Mouse (Mus musculus): ENCODE data around the gene Hcn1. TPM values are rescaled to one million over a fixed set of nuclear protein-coding genes. Genes with fewer than 3 reads are reported as not detected.
A peak's percentile ranks its signal among the peaks of the same experiment; 100 is the strongest.

Hcn1 gene
- total and polyA plus RNA-seq, 2 experiments from 2014 or later = 1.1 to 5.2 TPM

GRCm38 (mm10) chr13:117744451-117744850, 142.3 kb downstream of the Hcn1 start:
- H3K4me1 ChIP-seq (ENCODE audit: insufficient read depth, low read length) = no peaks in the 10 kb centered on the region
- no peaks in the 10 kb centered on the region for H3K9me3 ChIP-seq (ENCODE audit: low read length)
- no peak for TF ChIP-seq CTCF (IDR thresholded peaks at IDR 0.05)
- H3K9ac ChIP-seq (replicated peaks; ENCODE audit: low read length, poor library complexity, severe bottlenecking) = no peak overlapping the region
- H3K36me3 ChIP-seq (ENCODE audit: insufficient read depth, low read length) = no peaks in the 10 kb centered on the region
- 88% methylated on average over 3 of the region's 3 CpGs for WGBS
- no peak for ATAC-seq (ENCODE audit: low FRiP score)
- H3K27me3 ChIP-seq (ENCODE audit: insufficient read depth, low read length) = no peaks in the 10 kb centered on the region
- no peak overlapping the region for H3K27ac ChIP-seq (ENCODE audit: low read depth, low read length)
- H3K4me2 ChIP-seq (ENCODE audit: low read depth, low read length, poor library complexity, severe bottlenecking) = no peak overlapping the region
- H3K4me3 ChIP-seq (ENCODE audit: low read depth, low read length) = no peak overlapping the region
- no peak for DNase-seq (ENCODE audit: low spot score)

GRCm38 (mm10) chr13:117745173-117745572, 143.1 kb downstream of the Hcn1 start:
- DNase-seq (ENCODE audit: low spot score) (no peak), ATAC-seq (ENCODE audit: low FRiP score) (no peak)
- no peak overlapping the region for H3K9ac ChIP-seq (replicated peaks; ENCODE audit: low read length, poor library complexity, severe bottlenecking)
- no peaks in the 10 kb centered on the region for H3K4me1 ChIP-seq (ENCODE audit: insufficient read depth, low read length)
- no peak for TF ChIP-seq CTCF (IDR thresholded peaks at IDR 0.05)
- no peak overlapping the region for H3K4me3 ChIP-seq (ENCODE audit: low read depth, low read length)
- no peaks in the 10 kb centered on the region for H3K9me3 ChIP-seq (ENCODE audit: low read length)
- no peak overlapping the region for H3K4me2 ChIP-seq (ENCODE audit: low read depth, low read length, poor library complexity, severe bottlenecking)
- no peaks in the 10 kb centered on the region for H3K36me3 ChIP-seq (ENCODE audit: insufficient read depth, low read length)
- WGBS = 82% methylated on average over 3 of the region's 3 CpGs
- no peak overlapping the region for H3K27ac ChIP-seq (ENCODE audit: low read depth, low read length)
- H3K27me3 ChIP-seq (ENCODE audit: insufficient read depth, low read length) = no peaks in the 10 kb centered on the region

- peak; percentile 80 for DNase-seq (ENCODE audit: low spot score)
- no peak for TF ChIP-seq CTCF (IDR thresholded peaks at IDR 0.05)
- WGBS = 74% methylated on average over 6 of the region's 6 CpGs
- ATAC-seq (ENCODE audit: low FRiP score) = no peak; the same call in 1 of the 2 replicates
- Histone ChIP-seq H3K9ac (replicated peaks; ENCODE audit: low read length, poor library complexity, severe bottlenecking) (no peak overlapping the region), H3K9me3 (ENCODE audit: low read length) (no peaks in the 10 kb centered on the region), H3K4me1 (ENCODE audit: insufficient read depth, low read length) (no peaks in the 10 kb centered on the region), H3K36me3 (ENCODE audit: insufficient read depth, low read length) (no peaks in the 10 kb centered on the region), H3K4me2 (ENCODE audit: low read depth, low read length, poor library complexity, severe bottlenecking) (no peak overlapping the region), H3K27me3 (ENCODE audit: insufficient read depth, low read length) (no peaks in the 10 kb centered on the region), H3K27ac (ENCODE audit: low read depth, low read length) (no peak overlapping the region), H3K4me3 (ENCODE audit: low read depth, low read length) (no peak overlapping the region)
Measured at GRCm38 (mm10) chr13:117765487-117765886, 163.4 kb downstream of the Hcn1 start.

- WGBS = 95% methylated on average over 2 of the region's 2 CpGs
- no peak for TF ChIP-seq CTCF (IDR thresholded peaks at IDR 0.05)
- H3K4me2 ChIP-seq (ENCODE audit: low read depth, low read length, poor library complexity, severe bottlenecking) = no peak overlapping the region
- H3K27me3 ChIP-seq (ENCODE audit: insufficient read depth, low read length) = no peaks in the 10 kb centered on the region
- no peaks in the 10 kb centered on the region for H3K9me3 ChIP-seq (ENCODE audit: low read length)
- H3K9ac ChIP-seq (replicated peaks; ENCODE audit: low read length, poor library complexity, severe bottlenecking) = no peak overlapping the region
- H3K36me3 ChIP-seq (ENCODE audit: insufficient read depth, low read length) = no peaks in the 10 kb centered on the region
- no peak overlapping the region for H3K27ac ChIP-seq (ENCODE audit: low read depth, low read length)
- no peak overlapping the region for H3K4me3 ChIP-seq (ENCODE audit: low read depth, low read length)
- H3K4me1 ChIP-seq (ENCODE audit: insufficient read depth, low read length) = no peaks in the 10 kb centered on the region
- ATAC-seq (ENCODE audit: low FRiP score) = no peak
- DNase-seq (ENCODE audit: low spot score) = peak; percentile 54
Measured at GRCm38 (mm10) chr13:117785376-117785775, 183.3 kb downstream of the Hcn1 start.

GRCm38 (mm10) chr13:117792861-117793260, 190.7 kb downstream of the Hcn1 start:
- no peak for ATAC-seq (ENCODE audit: low FRiP score)
- Histone ChIP-seq H3K9ac (replicated peaks; ENCODE audit: low read length, poor library complexity, severe bottlenecking) (no peak overlapping the region), H3K4me1 (ENCODE audit: insufficient read depth, low read length) (no peaks in the 10 kb centered on the region), H3K4me3 (ENCODE audit: low read depth, low read length) (no peak overlapping the region), H3K27ac (ENCODE audit: low read depth, low read length) (no peak overlapping the region), H3K27me3 (ENCODE audit: insufficient read depth, low read length) (no peaks in the 10 kb centered on the region), H3K36me3 (ENCODE audit: insufficient read depth, low read length) (no peaks in the 10 kb centered on the region), H3K4me2 (ENCODE audit: low read depth, low read length, poor library complexity, severe bottlenecking) (no peak overlapping the region), H3K9me3 (ENCODE audit: low read length) (no peaks in the 10 kb centered on the region)
- DNase-seq (ENCODE audit: low spot score) = no peak
- TF ChIP-seq CTCF (IDR thresholded peaks at IDR 0.05) = no peak
- WGBS = 55% methylated on average over 1 of the region's 1 CpGs

GRCm38 (mm10) chr13:117801061-117801460, 198.9 kb downstream of the Hcn1 start:
- Histone ChIP-seq H3K27me3 (ENCODE audit: insufficient read depth, low read length) (no peaks in the 10 kb centered on the region), H3K27ac (ENCODE audit: low read depth, low read length) (no peak overlapping the region), H3K4me1 (ENCODE audit: insufficient read depth, low read length) (no peaks in the 10 kb centered on the region), H3K4me2 (ENCODE audit: low read depth, low read length, poor library complexity, severe bottlenecking) (no peak overlapping the region), H3K36me3 (ENCODE audit: insufficient read depth, low read length) (no peaks in the 10 kb centered on the region), H3K9ac (replicated peaks; ENCODE audit: low read length, poor library complexity, severe bottlenecking) (no peak overlapping the region), H3K9me3 (ENCODE audit: low read length) (no peaks in the 10 kb centered on the region), H3K4me3 (ENCODE audit: low read depth, low read length) (no peak overlapping the region)
- no peak for ATAC-seq (ENCODE audit: low FRiP score)
- no peak for DNase-seq (ENCODE audit: low spot score)
- TF ChIP-seq CTCF (IDR thresholded peaks at IDR 0.05) = peak; percentile 8; the same call in 1 of the 2 replicates

All from midbrain, postnatal 0 days (tissue).